Mouse (Mus musculus): ENCODE data around the gene Ankrd33. TPM values are rescaled to one million over a fixed set of nuclear protein-coding genes. Genes with fewer than 3 reads are reported as not detected.

Ankrd33 gene
- polyA plus RNA-seq, 1 experiment from 2014 or later = not detected

- H3K27ac ChIP-seq = peak overlapping the region; percentile 97
- H3K9me3 ChIP-seq = no peaks in the 10 kb centered on the region
- H3K36me3 ChIP-seq = no peaks in the 10 kb centered on the region
- WGBS = under 1% methylated on average over 34 of the region's 34 CpGs
- H3K4me3 ChIP-seq = peak overlapping the region; percentile 98
- no peak for DNase-seq (ENCODE audit: low spot score)
- peaks cover 7% of the 10 kb centered on the region for H3K27me3 ChIP-seq (ENCODE audit: insufficient read depth, poor library complexity, severe bottlenecking)
- peaks cover 86% of the 10 kb centered on the region for H3K4me1 ChIP-seq
Measured at GRCm38 (mm10) chr15:101077001-101077812, 38.3 kb upstream of the Ankrd33 start.

- WGBS = under 1% methylated on average over 81 of the region's 96 CpGs
- no peak for DNase-seq (ENCODE audit: low spot score)
Measured at GRCm38 (mm10) chr15:101077813-101078730, 37.5 kb upstream of the Ankrd33 start, which contains the start of gene Fignl2. Gene Fignl2 (minus strand): TSS chr15:101078567.

GRCm38 (mm10) chr15:101078731-101079156 is 36.8 kb upstream of the Ankrd33 start:
- under 1% methylated on average over 28 of the region's 30 CpGs for WGBS
- Histone ChIP-seq H3K9me3 (no peaks in the 10 kb centered on the region), H3K4me1 (peaks cover 77% of the 10 kb centered on the region), H3K36me3 (no peaks in the 10 kb centered on the region), H3K4me3 (peak overlapping the region; percentile 98), H3K27ac (peak overlapping the region; percentile 97), H3K27me3 (ENCODE audit: insufficient read depth, poor library complexity, severe bottlenecking) (peaks cover 7% of the 10 kb centered on the region)
- DNase-seq (ENCODE audit: low spot score) = peak; percentile 90

More at GRCm38 (mm10) chr15:101077813-101078730, 37.5 kb upstream of the Ankrd33 start, which contains the start of gene Fignl2:
- peaks cover 7% of the 10 kb centered on the region for H3K27me3 ChIP-seq (ENCODE audit: insufficient read depth, poor library complexity, severe bottlenecking)
- peak within 1 kb of the TSS; percentile 97 for H3K27ac ChIP-seq
- H3K4me3 ChIP-seq = peak within 1 kb of the TSS; percentile 98
- no peaks in the 10 kb centered on the region for H3K36me3 ChIP-seq
- peaks cover 81% of the 10 kb centered on the region for H3K4me1 ChIP-seq
- H3K9me3 ChIP-seq = no peaks in the 10 kb centered on the region

- peaks cover 7% of the 10 kb centered on the region for H3K27me3 ChIP-seq (ENCODE audit: insufficient read depth, poor library complexity, severe bottlenecking)
- WGBS = 80% methylated on average over 9 of the region's 9 CpGs
- peaks cover 74% of the 10 kb centered on the region for H3K4me1 ChIP-seq
Measured at GRCm38 (mm10) chr15:101080031-101080520, 35.5 kb upstream of the Ankrd33 start.

GRCm38 (mm10) chr15:101081035-101081548 is 34.5 kb upstream of the Ankrd33 start:
- 67% methylated on average over 7 of the region's 7 CpGs for WGBS
- Histone ChIP-seq H3K4me1 (peaks cover 67% of the 10 kb centered on the region), H3K36me3 (no peaks in the 10 kb centered on the region), H3K4me3 (no peak overlapping the region), H3K27ac (peak overlapping the region; percentile 62; the same call in 1 of the 2 replicates), H3K27me3 (ENCODE audit: insufficient read depth, poor library complexity, severe bottlenecking) (peaks cover 7% of the 10 kb centered on the region), H3K9me3 (no peaks in the 10 kb centered on the region)
- no peak for DNase-seq (ENCODE audit: low spot score)

More at GRCm38 (mm10) chr15:101080031-101080520, 35.5 kb upstream of the Ankrd33 start:
- Histone ChIP-seq H3K4me3 (no peak overlapping the region), H3K27ac (peak overlapping the region; percentile 56; the same call in 1 of the 2 replicates), H3K9me3 (no peaks in the 10 kb centered on the region), H3K36me3 (no peaks in the 10 kb centered on the region)
- no peak for DNase-seq (ENCODE audit: low spot score)

GRCm38 (mm10) chr15:101082236-101082635 is 33.3 kb upstream of the Ankrd33 start:
- H3K36me3 ChIP-seq = no peaks in the 10 kb centered on the region
- 46% methylated on average over 4 of the region's 4 CpGs for WGBS
- peak overlapping the region; percentile 59 for H3K27ac ChIP-seq
- H3K4me1 ChIP-seq = peaks cover 56% of the 10 kb centered on the region
- H3K27me3 ChIP-seq (ENCODE audit: insufficient read depth, poor library complexity, severe bottlenecking) = no peaks in the 10 kb centered on the region
- H3K9me3 ChIP-seq = no peaks in the 10 kb centered on the region
- no peak for DNase-seq (ENCODE audit: low spot score)
- no peak overlapping the region for H3K4me3 ChIP-seq

GRCm38 (mm10) chr15:101084499-101084898 is 31.1 kb upstream of the Ankrd33 start:
- Histone ChIP-seq H3K4me1 (peaks cover 33% of the 10 kb centered on the region), H3K4me3 (no peak overlapping the region), H3K27ac (no peak overlapping the region)

GRCm38 (mm10) chr15:101086451-101086850 is 29.1 kb upstream of the Ankrd33 start:
- H3K4me3 ChIP-seq = no peak overlapping the region
- H3K36me3 ChIP-seq = no peaks in the 10 kb centered on the region
- H3K4me1 ChIP-seq = peaks cover 14% of the 10 kb centered on the region
- no peaks in the 10 kb centered on the region for H3K27me3 ChIP-seq (ENCODE audit: insufficient read depth, poor library complexity, severe bottlenecking)
- H3K9me3 ChIP-seq = no peaks in the 10 kb centered on the region
- H3K27ac ChIP-seq = no peak overlapping the region
- no peak for DNase-seq (ENCODE audit: low spot score)
- WGBS = 76% methylated on average over 9 of the region's 9 CpGs

More at GRCm38 (mm10) chr15:101084499-101084898, 31.1 kb upstream of the Ankrd33 start:
- Histone ChIP-seq H3K9me3 (no peaks in the 10 kb centered on the region), H3K27me3 (ENCODE audit: insufficient read depth, poor library complexity, severe bottlenecking) (no peaks in the 10 kb centered on the region), H3K36me3 (no peaks in the 10 kb centered on the region)
- WGBS = 60% methylated on average over 10 of the region's 10 CpGs
- no peak for DNase-seq (ENCODE audit: low spot score)

- H3K4me3 ChIP-seq = no peak overlapping the region
- WGBS = 71% methylated on average over 3 of the region's 3 CpGs
- H3K9me3 ChIP-seq = no peaks in the 10 kb centered on the region
- no peak for DNase-seq (ENCODE audit: low spot score)
- H3K4me1 ChIP-seq = peaks cover 13% of the 10 kb centered on the region
- H3K36me3 ChIP-seq = no peaks in the 10 kb centered on the region
- H3K27me3 ChIP-seq (ENCODE audit: insufficient read depth, poor library complexity, severe bottlenecking) = peaks cover 2% of the 10 kb centered on the region; the same call in 1 of the 2 replicates
- H3K27ac ChIP-seq = no peak overlapping the region
Measured at GRCm38 (mm10) chr15:101086956-101087355, 28.6 kb upstream of the Ankrd33 start.

GRCm38 (mm10) chr15:101088291-101088690 is 27.3 kb upstream of the Ankrd33 start:
- H3K9me3 ChIP-seq = no peaks in the 10 kb centered on the region
- no peak overlapping the region for H3K27ac ChIP-seq
- no peak overlapping the region for H3K4me3 ChIP-seq
- H3K4me1 ChIP-seq = peaks cover 20% of the 10 kb centered on the region
- no peaks in the 10 kb centered on the region for H3K36me3 ChIP-seq
- DNase-seq (ENCODE audit: low spot score) = no peak
- peaks cover 8% of the 10 kb centered on the region; the same call in 1 of the 2 replicates for H3K27me3 ChIP-seq (ENCODE audit: insufficient read depth, poor library complexity, severe bottlenecking)
- WGBS = 78% methylated on average over 4 of the region's 4 CpGs

GRCm38 (mm10) chr15:101091551-101091950 is 24.0 kb upstream of the Ankrd33 start:
- 89% methylated on average over 8 of the region's 8 CpGs for WGBS

GRCm38 (mm10) chr15:101092121-101092828 is 23.3 kb upstream of the Ankrd33 start:
- Histone ChIP-seq H3K36me3 (no peaks in the 10 kb centered on the region), H3K4me3 (peak overlapping the region; percentile 22), H3K27me3 (ENCODE audit: insufficient read depth, poor library complexity, severe bottlenecking) (peaks cover 24% of the 10 kb centered on the region), H3K27ac (peak overlapping the region; percentile 74), H3K9me3 (no peaks in the 10 kb centered on the region), H3K4me1 (peaks cover 41% of the 10 kb centered on the region)
- 34% methylated on average over 14 of the region's 14 CpGs for WGBS
- no peak for DNase-seq (ENCODE audit: low spot score)

More at GRCm38 (mm10) chr15:101091551-101091950, 24.0 kb upstream of the Ankrd33 start:
- no peak for DNase-seq (ENCODE audit: low spot score)
- Histone ChIP-seq H3K4me3 (no peak overlapping the region), H3K27me3 (ENCODE audit: insufficient read depth, poor library complexity, severe bottlenecking) (peaks cover 17% of the 10 kb centered on the region; the same call in 1 of the 2 replicates), H3K4me1 (peaks cover 41% of the 10 kb centered on the region), H3K9me3 (no peaks in the 10 kb centered on the region), H3K27ac (no peak overlapping the region; the same call in 1 of the 2 replicates), H3K36me3 (no peaks in the 10 kb centered on the region)
